Mouse (Mus musculus): ENCODE data around the gene Zmynd8.
"Not testable (repeated sequence)": the region's sequence is repeated elsewhere in the genome, so short reads cannot be mapped to it uniquely, and the experiment has no call there.

The Zmynd8 gene

DNA sequence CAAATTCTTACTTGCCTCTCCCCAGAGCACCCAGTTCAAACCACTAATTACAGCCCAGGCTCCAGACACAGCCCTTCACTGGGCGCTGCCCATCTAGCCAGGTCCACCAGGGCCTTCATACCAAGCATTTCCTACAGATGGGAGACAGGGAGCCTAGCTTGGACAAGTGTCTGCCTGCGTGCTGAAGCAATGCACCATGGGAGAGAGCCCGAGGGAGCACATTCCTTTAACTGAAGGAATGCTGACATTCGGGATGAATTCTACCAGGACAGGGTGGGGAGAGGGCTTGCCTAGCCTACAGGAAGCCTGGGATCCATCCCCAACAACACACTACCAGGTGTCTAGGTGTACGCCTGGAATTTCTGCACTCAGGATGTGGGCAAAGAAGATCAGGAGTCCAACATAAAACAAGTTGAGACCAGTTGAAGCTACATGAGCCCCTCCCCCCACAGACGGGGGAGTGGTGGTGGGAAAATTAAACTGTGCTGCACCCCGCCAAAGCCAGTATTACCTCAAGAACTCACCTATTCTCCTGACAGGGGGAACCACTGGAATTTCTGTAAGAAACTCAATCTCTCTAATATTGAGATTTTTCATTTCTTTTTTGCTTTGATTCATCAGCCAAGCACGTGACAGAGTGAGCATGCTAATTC is 67.1 kb downstream of the Zmynd8 start:
- DNase-seq = no peak

DNA sequence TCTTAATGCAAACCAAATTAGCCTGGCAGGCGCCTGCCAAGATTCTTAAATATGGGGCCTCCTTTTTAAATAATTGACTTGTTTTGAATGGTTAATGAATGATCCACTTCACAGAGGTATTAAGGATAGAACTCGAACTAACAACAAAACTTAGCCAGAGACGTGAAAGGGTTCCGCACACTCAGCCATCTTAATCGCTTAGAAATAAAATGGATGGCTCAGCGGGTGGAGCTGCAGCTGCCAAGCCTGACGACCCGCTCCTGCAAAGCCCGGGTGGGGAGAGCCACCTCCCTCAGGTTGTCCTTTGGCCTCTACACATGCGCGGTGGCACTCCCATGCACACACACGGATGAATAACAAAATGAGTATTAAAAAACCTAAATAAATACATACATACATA is 70.0 kb downstream of the Zmynd8 start:
- DNase-seq = peak in 1 of 2 experiments; percentile 11

DNA sequence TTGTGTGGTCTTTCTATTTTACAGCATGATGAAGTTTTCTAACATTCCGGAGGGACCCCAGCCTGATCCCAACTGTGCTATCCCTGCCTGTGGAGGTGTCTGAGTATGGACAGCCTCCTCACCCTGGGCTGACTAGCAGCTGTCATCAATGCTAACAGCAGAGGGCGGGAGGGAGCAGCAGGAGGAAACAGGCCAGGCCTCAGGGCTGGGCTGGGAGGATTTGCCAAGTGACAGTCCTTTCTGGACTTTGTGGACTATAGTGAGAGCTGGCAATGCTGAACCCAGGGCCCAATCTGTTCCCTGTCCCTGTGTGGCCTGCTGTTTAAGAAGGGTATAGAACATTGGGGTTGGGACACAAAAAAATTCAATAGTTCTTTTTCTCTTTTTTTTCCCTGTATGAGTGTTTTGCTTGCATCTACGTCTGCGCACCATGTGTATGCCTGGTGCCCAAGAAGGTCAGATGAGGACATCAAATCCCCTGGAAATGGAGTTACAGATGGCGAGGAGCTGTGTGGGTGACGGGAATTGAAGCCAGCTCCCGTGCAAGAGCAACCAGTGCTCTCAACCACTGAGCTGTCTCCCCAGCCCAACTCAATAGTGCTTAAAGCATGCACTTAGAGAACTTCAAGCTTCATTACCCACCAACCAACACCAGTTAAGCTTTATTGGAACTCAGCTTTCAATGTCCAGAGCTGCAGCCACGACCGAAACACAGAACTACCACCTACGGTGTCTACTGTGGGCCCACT is 72.7 kb downstream of the Zmynd8 start:
- DNase-seq = peak; percentile 94 to 95

DNA sequence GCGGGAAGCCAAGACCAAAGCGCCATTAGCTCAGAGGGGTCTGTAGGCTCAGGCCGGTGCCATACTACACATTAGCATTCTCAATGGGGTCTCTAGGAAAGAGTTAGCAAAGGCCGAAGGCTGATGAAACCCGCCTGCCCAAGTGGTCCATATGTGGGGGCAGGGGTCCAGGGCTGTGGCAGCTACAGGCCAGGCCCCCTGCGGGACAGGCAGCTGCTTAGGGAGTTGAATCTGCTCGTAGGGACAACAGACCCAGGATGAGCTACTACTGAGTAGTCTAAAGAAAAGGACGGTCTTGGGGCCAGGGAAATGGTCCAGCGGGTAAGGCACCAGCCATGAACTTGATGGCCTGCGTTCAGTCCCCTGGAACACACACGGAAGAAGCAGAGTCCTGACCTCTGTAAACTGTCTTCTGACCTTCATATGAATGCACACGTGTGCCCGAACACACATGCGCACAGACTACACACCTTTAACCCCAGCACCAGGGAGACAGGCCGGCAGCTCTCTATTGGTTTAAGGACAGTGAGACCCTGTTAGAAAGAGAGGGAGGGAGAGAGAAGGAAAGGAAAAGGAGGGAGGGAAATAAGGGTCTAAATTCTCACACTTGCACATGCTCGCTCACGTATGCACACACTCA is 73.4 kb downstream of the Zmynd8 start:
- DNase-seq = no peak

GRCm38 (mm10) chr2:165824826-165825225 is 74.0 kb downstream of the Zmynd8 start:
- DNase-seq = no peak

DNA sequence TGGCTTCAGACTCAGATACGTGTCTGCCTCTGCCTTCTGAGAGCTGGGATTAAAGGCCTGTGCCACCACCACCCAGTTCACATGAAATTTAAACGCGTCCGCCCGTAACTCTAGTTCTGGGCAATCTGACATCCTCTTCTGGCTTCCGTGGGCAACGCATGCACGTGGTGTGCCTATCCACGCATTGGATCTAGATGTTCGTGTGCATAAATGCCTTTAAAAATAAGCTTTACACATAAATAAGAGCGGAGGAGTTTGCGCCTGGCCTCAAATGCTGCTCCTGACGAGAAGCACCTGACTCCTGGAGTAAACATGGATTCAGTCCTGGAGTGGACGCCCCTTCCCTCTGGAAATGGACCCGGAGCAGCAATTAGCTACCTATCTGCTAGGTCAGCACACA is 76.3 kb downstream of the Zmynd8 start:
- DNase-seq = no peak

DNA sequence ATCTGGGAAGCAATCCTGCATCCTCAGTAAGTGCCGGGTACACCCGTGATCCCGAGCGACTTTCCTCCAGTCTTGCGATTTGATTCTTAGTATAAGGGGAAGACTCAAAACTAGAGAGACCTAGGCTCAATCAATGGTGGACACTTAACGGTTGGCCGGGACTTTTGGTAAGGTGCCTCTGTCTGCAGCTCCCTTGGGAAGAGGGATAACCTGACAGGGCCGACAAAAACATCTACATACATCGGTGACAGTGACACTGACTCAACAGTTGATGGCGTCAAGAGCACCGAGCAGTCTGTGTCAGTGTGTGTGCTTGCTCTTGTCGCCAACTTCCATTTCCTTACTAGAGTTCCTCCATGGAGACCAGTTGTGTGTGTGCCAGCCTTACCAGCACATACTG is 77.1 kb downstream of the Zmynd8 start:
- DNase-seq = no peak

- DNase-seq = no peak
These were observed 78.2 kb downstream of the Zmynd8 start for GRCm38 (mm10) chr2:165820504-165821095.

- no peak for DNase-seq
These were observed 78.7 kb downstream of the Zmynd8 start for GRCm38 (mm10) chr2:165820073-165820472.

GRCm38 (mm10) chr2:165818985-165819948 is 79.5 kb downstream of the Zmynd8 start:
- DNase-seq = peak; percentile 72 to 78

DNA sequence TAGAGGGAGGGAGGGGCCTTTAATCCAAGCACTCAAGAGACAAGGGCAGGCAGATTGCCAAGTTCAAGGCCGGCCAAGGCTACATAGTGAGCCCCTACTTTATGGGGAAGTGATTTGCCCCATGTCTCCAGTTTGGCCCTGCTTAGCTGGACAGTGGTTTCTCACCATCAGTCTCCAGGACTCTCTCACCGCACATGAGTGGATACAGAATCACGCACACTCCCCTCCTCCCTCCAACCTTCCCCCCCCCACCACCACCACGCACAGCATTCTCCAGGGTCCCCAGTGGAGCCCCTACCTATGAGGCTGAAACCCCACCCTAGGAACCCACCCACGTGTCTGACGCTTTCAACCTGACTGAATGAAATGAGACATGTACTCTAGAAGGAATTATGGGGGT is 80.2 kb downstream of the Zmynd8 start:
- DNase-seq = no peak

- no peak for DNase-seq
These were observed 81.4 kb downstream of the Zmynd8 start for GRCm38 (mm10) chr2:165817437-165817836.

DNA sequence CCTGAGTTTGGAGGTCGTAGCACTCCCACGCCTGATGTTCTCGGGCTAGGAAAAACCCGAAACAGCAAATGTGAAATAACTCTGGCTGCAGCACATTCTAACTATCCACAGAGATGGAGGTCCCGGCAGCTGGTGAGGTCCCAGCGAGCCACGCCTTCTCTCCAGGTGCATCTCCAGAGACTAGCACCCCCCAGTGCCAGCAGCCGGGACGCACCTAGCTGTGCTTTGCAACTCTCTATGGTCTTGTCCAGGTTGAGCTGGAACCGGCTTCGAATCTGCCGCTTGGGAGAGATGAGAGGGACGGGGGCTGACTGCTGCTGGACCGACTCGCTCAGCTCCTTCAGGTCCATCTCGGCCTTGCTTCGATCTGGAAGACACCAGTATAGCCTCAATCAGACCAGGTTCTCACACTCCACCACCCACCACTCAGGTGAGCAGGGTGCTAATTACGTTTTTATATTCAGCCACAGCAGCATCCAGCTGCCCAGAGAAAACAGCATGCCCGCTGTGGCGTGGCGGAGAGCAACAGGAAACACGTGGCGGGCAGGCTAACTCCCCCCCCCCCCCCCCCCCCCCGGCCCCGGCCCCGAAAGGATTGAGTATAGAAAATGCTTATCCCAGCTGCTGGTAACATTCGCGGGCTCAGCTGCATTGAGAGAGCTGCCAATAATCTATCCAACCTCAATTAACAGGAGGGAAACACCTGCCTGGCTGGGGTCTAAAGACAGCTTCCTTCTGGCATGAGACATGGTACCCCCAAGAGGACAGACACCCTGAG is 83.5 kb downstream of the Zmynd8 start:
- DNase-seq = no peak

DNA sequence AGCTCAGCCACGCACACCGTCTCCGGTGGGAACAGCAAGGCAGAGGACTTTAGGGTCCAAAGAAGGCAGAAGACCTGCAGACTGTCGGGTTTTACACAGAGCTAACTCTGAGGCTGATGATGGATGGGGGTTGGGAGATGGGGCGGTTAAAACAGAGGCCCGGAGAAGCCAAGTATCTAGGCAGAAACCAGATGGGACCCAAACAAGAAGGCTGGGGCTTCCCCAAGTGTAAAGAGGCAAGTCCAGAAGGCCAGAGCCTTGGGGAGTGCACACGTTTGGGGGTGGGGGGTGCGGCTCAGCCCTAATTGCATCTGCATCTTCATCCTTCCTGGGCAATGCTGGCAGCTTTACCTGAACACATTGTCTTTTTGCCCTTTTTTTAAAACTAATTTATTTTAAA is 85.9 kb downstream of the Zmynd8 start:
- DNase-seq = no peak

DNA sequence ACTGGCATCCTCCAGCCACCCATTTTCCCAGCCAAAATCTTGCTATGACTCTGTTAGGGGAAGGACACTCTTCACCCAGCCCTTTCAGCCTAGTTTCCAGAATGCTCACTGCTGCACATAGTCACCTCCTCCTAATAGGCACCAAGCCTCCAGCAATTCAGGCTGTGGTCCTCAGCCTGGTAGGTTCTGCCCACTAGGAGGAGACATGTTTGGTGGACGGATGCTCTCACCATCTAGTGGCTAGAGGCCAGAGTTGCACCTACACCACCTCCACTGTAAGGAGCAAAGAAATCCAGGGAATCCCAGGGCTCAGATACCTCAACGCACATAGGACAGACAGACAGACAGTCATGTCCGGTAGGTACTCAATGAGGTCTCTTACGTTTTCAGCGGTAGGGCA is 87.3 kb downstream of the Zmynd8 start:
- peak; percentile 62 to 69 for DNase-seq

GRCm38 (mm10) chr2:165809901-165810477 is 88.8 kb downstream of the Zmynd8 start:
- no peak for DNase-seq

DNA sequence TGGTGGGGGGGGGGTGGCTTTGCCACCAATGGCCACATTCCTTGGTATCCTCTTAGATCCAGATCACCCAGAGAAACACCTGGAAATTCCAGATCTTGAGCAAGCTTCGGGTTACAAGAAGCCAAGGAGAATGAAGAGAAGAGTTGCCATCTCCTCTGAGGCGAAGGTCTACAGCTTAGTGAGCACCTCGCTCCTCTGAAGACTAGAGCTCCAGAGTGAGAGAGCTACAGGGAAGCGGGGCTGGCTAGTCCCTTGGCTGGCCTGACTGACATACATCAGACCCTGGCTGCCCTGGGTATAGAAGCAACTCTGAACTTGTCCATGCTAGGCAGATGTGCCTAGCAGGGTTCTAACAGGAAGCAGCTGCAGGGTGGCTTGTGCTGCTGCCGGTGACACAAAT is 89.7 kb downstream of the Zmynd8 start:
- DNase-seq = no peak

DNA sequence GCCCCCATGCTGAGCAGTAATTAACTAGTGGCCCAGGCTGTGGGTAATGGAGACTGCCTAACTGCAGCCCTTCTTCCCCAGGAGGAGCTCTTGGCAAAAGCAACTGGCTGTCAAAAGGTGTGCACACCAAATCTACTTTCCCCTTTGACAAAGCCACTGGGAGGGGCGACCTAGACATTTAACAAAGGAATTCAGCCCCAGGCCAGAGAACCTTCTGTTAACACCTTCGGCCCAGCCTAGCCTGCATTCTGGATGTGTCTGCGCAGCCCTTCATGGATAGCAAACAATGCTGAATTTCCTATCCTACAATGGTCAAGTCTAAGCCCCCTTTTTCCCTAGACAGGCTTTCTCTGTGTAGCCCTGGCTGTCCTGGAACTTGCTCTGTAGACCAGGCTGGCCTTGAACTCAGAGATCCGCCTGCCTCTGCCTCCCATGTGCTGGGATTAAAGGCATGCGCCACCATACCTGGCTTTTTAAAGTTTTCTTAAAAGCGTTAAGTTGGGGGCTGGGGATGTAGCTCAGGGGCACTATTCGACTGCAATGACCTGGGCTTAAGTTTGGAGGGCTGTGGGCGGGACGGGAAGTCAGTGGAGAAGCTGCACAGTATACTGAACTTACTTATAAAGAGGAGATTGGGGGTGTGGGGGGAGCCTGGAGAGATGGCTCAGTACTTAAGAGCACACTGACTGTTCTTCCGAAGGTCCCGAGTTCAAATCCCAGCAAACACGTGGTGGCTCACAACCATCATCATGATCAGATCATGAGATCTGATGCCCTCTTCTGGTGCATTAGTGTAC is 90.4 kb downstream of the Zmynd8 start:
- no peak for DNase-seq

DNA sequence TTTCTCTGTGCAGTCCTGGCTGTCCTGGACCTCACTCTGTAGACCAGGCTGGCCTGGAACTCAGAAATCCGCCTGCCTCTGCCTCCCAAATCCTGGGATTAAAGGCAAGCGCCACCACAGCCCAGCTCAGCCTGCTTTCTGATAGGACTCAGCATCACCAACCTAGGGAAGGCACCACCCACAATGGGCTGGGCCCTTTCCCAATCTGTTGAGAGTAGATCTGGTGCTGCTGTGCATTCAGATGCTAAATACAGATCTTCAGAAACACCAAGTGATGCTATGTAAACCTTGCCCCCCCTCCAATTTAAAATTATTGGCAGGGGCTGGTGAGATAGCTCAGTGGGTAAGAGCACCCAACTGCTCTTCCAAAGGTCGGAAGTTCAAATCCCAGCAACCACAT is 98.6 kb downstream of the Zmynd8 start:
- not testable (repeated sequence) for DNase-seq

DNA sequence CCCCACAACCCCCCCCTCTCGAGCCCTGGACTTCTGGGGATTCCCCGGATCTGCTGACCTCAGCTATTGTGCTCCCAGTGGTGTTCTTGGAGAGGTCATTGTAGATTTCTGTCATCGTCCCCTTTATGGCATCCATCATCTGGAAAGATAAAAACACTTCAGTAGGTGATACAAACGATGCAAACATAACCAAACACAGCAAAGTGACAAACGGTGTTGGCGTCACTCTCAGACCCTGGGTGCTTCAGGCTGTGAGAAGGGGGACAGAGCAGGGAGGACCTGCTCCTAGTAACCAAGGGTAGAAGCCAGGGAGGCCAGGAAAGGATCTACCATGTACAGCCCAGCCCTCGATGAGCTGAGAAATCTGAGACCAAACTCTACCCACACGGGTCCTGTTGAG is 100.9 kb downstream of the Zmynd8 start:
- no peak for DNase-seq

- no peak for DNase-seq
These were observed 105.6 kb downstream of the Zmynd8 start for GRCm38 (mm10) chr2:165793283-165793638.

Measured in cerebellum, adult 18-20 months (tissue).